Mouse (Mus musculus) ES-Bruce4 (cell line): ENCODE data around the gene Ccl22.

Source experiments
- CTCF ChIP-seq: IDR thresholded peaks from one replicate; pipeline ENCODE4 v1.8.1; 2011; ENCODE audit warnings: low read depth, low read length
- POLR2A ChIP-seq: IDR thresholded peaks from one replicate; pipeline ENCODE4 v1.8.1; 2011; ENCODE audit warnings: low read length; ENCODE audit not compliant: insufficient read depth

- TF ChIP-seq POLR2A (no peak), CTCF (no peak)
Measured at GRCm38 (mm10) chr8:94780491-94781154, 35.2 kb downstream of the Ccl22 start.
